Mouse (Mus musculus): ENCODE measurements around the gene Ctnnd2.

GRCm38 (mm10) chr15:30130705-30131104, 41.7 kb upstream of the Ctnnd2 start:
- TF ChIP-seq CTCF (IDR thresholded peaks at IDR 0.05; ENCODE audit: low read depth, low read length) = no peak
- TF ChIP-seq GATA1 (IDR thresholded peaks at IDR 0.05; ENCODE audit: borderline replicate concordance, low read length) = no peak
- TF ChIP-seq TAL1 (conservative IDR thresholded peaks at IDR 0.05; ENCODE audit: low read depth, low read length) = no peak
- TF ChIP-seq GATA2 (IDR thresholded peaks at IDR 0.05; ENCODE audit: borderline replicate concordance, low read depth, low read length) = no peak
